Mouse (Mus musculus) lung, postnatal 0 days (tissue): ENCODE measurements around the gene Pxmp4.

Experiments
- CTCF ChIP-seq: IDR thresholded peaks from 2 replicates; pipeline ENCODE4 v1.5.1; 2016; ENCODE audit warnings: antibody characterized with exemption, mild to moderate bottlenecking
- EP300 ChIP-seq: IDR thresholded peaks from 2 replicates; pipeline ENCODE4 v1.6.1; 2016; ENCODE audit warnings: antibody characterized with exemption, mild to moderate bottlenecking, control low read depth

GRCm38 (mm10) chr2:154558264-154559039 is 45.1 kb downstream of the Pxmp4 start, which contains the start of gene Necab3:
- TF ChIP-seq CTCF (no peak), EP300 (no peak)
